Mouse (Mus musculus): ENCODE results near the gene Zfp526.

DNA sequence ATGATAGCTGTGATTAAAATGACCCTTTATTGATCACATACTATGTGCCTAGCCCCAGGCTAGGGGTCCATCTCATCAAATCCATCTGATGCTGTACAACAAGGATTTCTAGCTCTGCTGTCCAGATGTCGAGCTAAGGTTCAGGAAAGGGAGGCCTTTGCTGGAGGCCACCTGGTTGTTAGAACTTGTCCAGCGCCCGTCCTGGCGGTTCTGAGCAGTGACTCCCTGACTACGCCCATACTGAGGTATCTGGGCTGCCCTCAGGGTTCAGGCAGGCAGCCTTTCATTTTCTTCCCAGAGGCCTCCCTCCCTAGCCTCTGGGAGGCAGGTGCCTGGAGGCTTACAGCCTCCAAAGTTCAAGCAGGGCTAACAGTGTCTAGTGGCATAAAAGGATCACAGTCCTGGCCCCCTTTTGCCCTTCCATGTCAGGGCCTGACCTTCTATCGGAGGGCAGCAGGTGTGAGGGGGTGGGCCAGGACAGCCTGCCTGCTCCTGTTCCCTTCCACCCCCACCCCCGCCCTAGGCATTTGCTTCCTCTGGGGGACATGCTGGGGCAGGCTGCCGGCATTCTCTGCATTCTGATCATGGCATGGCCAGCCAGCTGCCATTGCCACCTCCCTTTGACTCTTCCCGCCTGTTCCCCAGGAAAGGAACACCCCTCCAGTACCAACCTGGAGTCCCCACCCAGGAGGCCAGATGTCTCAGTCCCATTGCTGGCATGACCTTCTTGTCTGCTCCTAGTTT lies 54.5 kb downstream of the Zfp526 start:
- TF ChIP-seq CTCF (IDR thresholded peaks at IDR 0.05; ENCODE audit: low read depth) (no peak), EP300 (IDR thresholded peaks at IDR 0.05; ENCODE audit: low read depth) (no peak)

Data from liver, postnatal 0 days (tissue).